Mouse (Mus musculus) megakaryocyte, embryonic 14.5 days (primary cell): ENCODE results near the gene Ppp1r27. TPM values are rescaled to one million over a fixed set of nuclear protein-coding genes. Genes with fewer than 3 reads are reported as not detected.

Experiments used
- H3K27me3 ChIP-seq: replicated peaks from 2 replicates; pipeline ENCODE3; 2012; ENCODE audit warnings: inconsistent platforms
- H3K36me3 ChIP-seq: replicated peaks from 2 replicates; pipeline ENCODE3; 2012; ENCODE audit warnings: low read length, inconsistent platforms, mixed read lengths
- H3K4me1 ChIP-seq: 2 replicates; pipeline ENCODE4 v1.6.1; 2012; ENCODE audit warnings: inconsistent platforms
- H3K4me3 ChIP-seq: replicated peaks from 2 replicates; pipeline ENCODE3; 2012; ENCODE audit warnings: moderate library complexity, mild to moderate bottlenecking, inconsistent platforms
- H3K9me3 ChIP-seq: 2 replicates; pipeline ENCODE4 v1.6.1; 2012; ENCODE audit warnings: inconsistent platforms
- FLI1 ChIP-seq: IDR thresholded peaks from 2 replicates; pipeline ENCODE4 v1.6.1; 2012; ENCODE audit warnings: low read length, inconsistent platforms, mixed read lengths
- GATA1 ChIP-seq: IDR thresholded peaks from 3 replicates; pipeline ENCODE4 v1.6.1; 2012; ENCODE audit warnings: mixed read lengths, low read length, inconsistent platforms, borderline replicate concordance
- polyA plus RNA-seq: library from polyadenylated mRNA; stranded (reverse); fragments of >175 nt; gene quantifications from 2 replicates; pipeline ENCODE4 v1.2.3, GENCODE M21; 2012; ENCODE audit warnings: low replicate concordance; ENCODE audit not compliant: insufficient read depth

Gene Ppp1r27
- polyA plus RNA-seq, 1 experiment: 0.25 TPM

DNA sequence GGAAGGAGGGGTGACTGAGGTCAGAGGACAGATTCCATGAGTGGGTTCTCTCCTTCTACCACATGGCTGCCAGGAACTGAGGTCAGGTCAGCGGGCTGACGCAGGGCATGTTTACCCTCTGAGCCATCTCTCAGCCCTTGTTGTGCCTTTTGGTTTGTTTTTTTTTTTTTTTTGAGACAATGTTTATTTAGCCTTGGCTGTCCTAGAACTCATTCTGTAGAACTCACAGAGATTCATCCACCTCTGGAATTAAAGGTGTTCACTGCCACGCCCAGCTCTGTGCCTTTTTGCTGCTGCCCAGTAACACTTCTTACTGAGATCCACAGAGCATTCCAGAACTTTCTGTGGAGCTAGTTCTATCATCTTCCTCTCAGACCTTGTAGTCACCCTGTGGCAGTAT is 45.3 kb downstream of the Ppp1r27 start:
- H3K36me3 ChIP-seq: no peaks in the 10 kb centered on the region
- no peaks in the 10 kb centered on the region for H3K9me3 ChIP-seq
- peaks cover 60% of the 10 kb centered on the region for H3K4me1 ChIP-seq
- H3K4me3 ChIP-seq: no peak overlapping the region
- no peak for TF ChIP-seq GATA1
- no peak for TF ChIP-seq FLI1
- peaks cover 16% of the 10 kb centered on the region for H3K27me3 ChIP-seq

DNA sequence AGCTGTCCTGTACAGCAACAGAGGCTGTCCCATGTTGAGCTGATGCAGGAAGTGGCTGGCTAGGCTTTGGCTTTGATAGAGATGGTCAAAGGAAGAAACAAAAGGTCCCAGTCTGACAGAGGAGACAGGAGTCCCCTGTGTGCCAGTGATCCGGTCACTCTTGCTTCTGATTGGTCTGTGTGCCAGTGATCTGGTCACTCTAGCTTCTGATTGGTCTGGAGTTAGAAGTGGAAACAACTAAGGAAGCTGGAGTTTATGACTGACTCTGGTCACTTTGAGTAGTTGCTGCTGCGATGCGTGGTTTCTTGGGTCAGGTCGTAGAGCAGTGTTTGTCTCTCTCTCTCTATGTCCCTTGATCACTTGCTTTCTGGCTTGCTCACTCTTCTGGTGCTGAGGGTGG is 49.2 kb downstream of the Ppp1r27 start:
- Histone ChIP-seq H3K4me1 (peaks cover 24% of the 10 kb centered on the region), H3K9me3 (no peaks in the 10 kb centered on the region), H3K27me3 (peaks cover 18% of the 10 kb centered on the region), H3K4me3 (no peak overlapping the region), H3K36me3 (peaks cover 29% of the 10 kb centered on the region)
- TF ChIP-seq GATA1 (no peak), FLI1 (no peak)

DNA sequence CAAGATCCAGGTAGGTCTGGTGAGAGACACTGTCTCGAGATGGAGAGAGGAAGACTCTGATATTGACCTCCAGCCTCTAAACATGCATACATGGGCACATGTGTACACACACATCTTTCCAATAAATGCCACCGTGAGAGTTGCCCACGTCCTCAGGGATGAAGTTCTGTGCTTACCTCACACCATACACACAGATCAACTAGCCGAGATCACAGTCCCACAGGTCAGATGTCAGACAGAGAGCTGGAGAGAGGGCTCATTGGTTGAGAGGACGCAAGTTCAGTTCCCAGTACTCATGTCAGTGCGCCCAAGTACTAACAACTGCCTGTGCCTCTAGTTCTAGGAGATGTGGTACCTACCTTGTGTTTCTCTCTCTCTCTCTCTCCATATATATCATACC is 49.9 kb downstream of the Ppp1r27 start:
- no peak for TF ChIP-seq GATA1
- TF ChIP-seq FLI1: no peak
- Histone ChIP-seq H3K36me3 (peaks cover 36% of the 10 kb centered on the region), H3K4me1 (peaks cover 21% of the 10 kb centered on the region), H3K27me3 (peaks cover 18% of the 10 kb centered on the region), H3K9me3 (no peaks in the 10 kb centered on the region), H3K4me3 (peak overlapping the region; percentile 16)

DNA sequence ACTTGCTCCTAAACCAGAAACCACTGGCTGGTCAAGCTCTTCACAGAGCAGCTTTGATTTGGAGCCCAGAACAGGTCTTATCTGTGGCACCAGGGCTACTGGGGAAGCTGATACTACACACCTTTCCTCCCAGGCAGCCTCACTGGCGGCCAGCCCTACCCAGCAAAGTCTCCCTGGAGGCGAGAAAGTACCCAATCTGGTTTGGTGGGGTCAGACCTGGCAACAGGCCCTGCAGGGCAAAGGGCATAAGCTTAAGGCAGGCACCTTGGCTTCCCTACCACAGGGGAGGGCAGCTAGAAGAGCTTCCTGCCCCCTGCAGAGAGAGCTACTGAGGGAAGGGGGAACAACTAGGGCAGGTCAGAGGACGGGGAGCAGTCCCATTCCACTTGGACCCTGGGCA is 50.6 kb downstream of the Ppp1r27 start:
- Histone ChIP-seq H3K9me3 (no peaks in the 10 kb centered on the region), H3K27me3 (peaks cover 16% of the 10 kb centered on the region), H3K36me3 (peaks cover 42% of the 10 kb centered on the region), H3K4me1 (peaks cover 21% of the 10 kb centered on the region), H3K4me3 (no peak overlapping the region)
- TF ChIP-seq FLI1: no peak
- no peak for TF ChIP-seq GATA1

Other genes with a start within 250 kb of the Ppp1r27 start
- gene Actg1, start 202.6 kb downstream of the Ppp1r27 start, polyA plus RNA-seq: 2,399 and 2,630 TPM in 2 replicates
- gene Fscn2, start 189.6 kb downstream of the Ppp1r27 start, polyA plus RNA-seq: 1.7 and 3.0 TPM in 2 replicates
- gene Faap100, start 172.4 kb downstream of the Ppp1r27 start, polyA plus RNA-seq: 12.4 and 19.3 TPM in 2 replicates
- 56.7 and 150 TPM in 2 replicates for gene Nploc4, start 113.4 kb downstream of the Ppp1r27 start, polyA plus RNA-seq
- gene Tspan10, start 108.5 kb downstream of the Ppp1r27 start, polyA plus RNA-seq: not detected in 2 replicates
- not detected in 2 replicates for gene Pde6g, start 97.6 kb downstream of the Ppp1r27 start, polyA plus RNA-seq
- gene Oxld1, start 93.1 kb downstream of the Ppp1r27 start, polyA plus RNA-seq: 7.9 and 17.7 TPM in 2 replicates
- gene Ccdc137, start 93.0 kb downstream of the Ppp1r27 start, polyA plus RNA-seq: 11.0 TPM in 1 of 2 replicates, not detected in the other
- gene Arl16, start 83.5 kb downstream of the Ppp1r27 start, polyA plus RNA-seq: 12.1 and 61.1 TPM in 2 replicates
- gene Mrpl12, start 66.5 kb downstream of the Ppp1r27 start, polyA plus RNA-seq: 217 and 285 TPM in 2 replicates
- gene Slc25a10, start 59.3 kb downstream of the Ppp1r27 start, polyA plus RNA-seq: 47.3 and 132 TPM in 2 replicates
- not detected in 2 replicates for gene Gcgr, start 20.4 kb downstream of the Ppp1r27 start, polyA plus RNA-seq
- 227 and 338 TPM in 2 replicates for gene Mcrip1, start 1.4 kb downstream of the Ppp1r27 start, polyA plus RNA-seq
- 1,223 and 1,872 TPM in 2 replicates for gene P4hb, start 22.1 kb upstream of the Ppp1r27 start, polyA plus RNA-seq
- gene Arhgdia, start 30.5 kb upstream of the Ppp1r27 start, polyA plus RNA-seq: 1,582 and 1,923 TPM in 2 replicates
- gene Alyref, start 47.2 kb upstream of the Ppp1r27 start, polyA plus RNA-seq: 25.9 and 253 TPM in 2 replicates
- gene Anapc11, start 47.3 kb upstream of the Ppp1r27 start, polyA plus RNA-seq: 247 and 315 TPM in 2 replicates
- gene Npb, start 57.3 kb upstream of the Ppp1r27 start, polyA plus RNA-seq: 2.7 and 7.7 TPM in 2 replicates
- gene Pcyt2, start 66.8 kb upstream of the Ppp1r27 start, polyA plus RNA-seq: 143 and 168 TPM in 2 replicates
- gene Sirt7, start 74.1 kb upstream of the Ppp1r27 start, polyA plus RNA-seq: 275 and 278 TPM in 2 replicates
- 59.5 and 102 TPM in 2 replicates for gene Mafg, start 82.5 kb upstream of the Ppp1r27 start, polyA plus RNA-seq
- gene Pycr1, start 92.6 kb upstream of the Ppp1r27 start, polyA plus RNA-seq: 3.6 and 7.7 TPM in 2 replicates
- gene Myadml2, start 97.0 kb upstream of the Ppp1r27 start, polyA plus RNA-seq: 0.44 TPM in 1 of 2 replicates, not detected in the other
- gene Notum, start 110.0 kb upstream of the Ppp1r27 start, polyA plus RNA-seq: 0.46 TPM in 1 of 2 replicates, not detected in the other
- 237 and 458 TPM in 2 replicates for gene Aspscr1, start 121.8 kb upstream of the Ppp1r27 start, polyA plus RNA-seq
- 93.0 and 128 TPM in 2 replicates for gene Cenpx, start 162.6 kb upstream of the Ppp1r27 start, polyA plus RNA-seq
- 10.0 and 23.5 TPM in 2 replicates for gene Lrrc45, start 162.8 kb upstream of the Ppp1r27 start, polyA plus RNA-seq
- 1.8 and 2.3 TPM in 2 replicates for gene Rac3, start 170.3 kb upstream of the Ppp1r27 start, polyA plus RNA-seq
- 100 and 241 TPM in 2 replicates for gene Dcxr, start 176.1 kb upstream of the Ppp1r27 start, polyA plus RNA-seq
- gene Cbr2, start 181.0 kb upstream of the Ppp1r27 start, polyA plus RNA-seq: 2.1 TPM in 1 of 2 replicates, not detected in the other
- gene Hmga1b, start 211.7 kb upstream of the Ppp1r27 start, polyA plus RNA-seq: 601 and 1,141 TPM in 2 replicates
- gene Rfng, start 233.1 kb upstream of the Ppp1r27 start, polyA plus RNA-seq: 26.0 and 43.8 TPM in 2 replicates
- 13.8 and 27.0 TPM in 2 replicates for gene Gps1, start 233.1 kb upstream of the Ppp1r27 start, polyA plus RNA-seq
- gene Dus1l, start 245.3 kb upstream of the Ppp1r27 start, polyA plus RNA-seq: 29.4 and 74.3 TPM in 2 replicates